Mouse (Mus musculus): Measurements from ENCODE around the gene Hamp2. TPM values are rescaled to one million over a fixed set of nuclear protein-coding genes. Genes with fewer than 3 reads are reported as not detected.
"Not testable (repeated sequence)": the region's sequence is repeated elsewhere in the genome, so short reads cannot be mapped to it uniquely, and the experiment has no call there.

The Hamp2 gene
- not detected in 2 replicates for polyA plus RNA-seq (2011; ENCODE audit: insufficient read depth, insufficient read length, low read depth, missing spikeins)

- H3K4me1 ChIP-seq (ENCODE audit: control insufficient read depth, insufficient read depth, low read length); H3K36me3 ChIP-seq (ENCODE audit: control insufficient read depth, insufficient read depth, low read length, poor library complexity, severe bottlenecking); H3K27ac ChIP-seq (ENCODE audit: insufficient read depth, low read length); H3K27me3 ChIP-seq (ENCODE audit: control insufficient read depth, insufficient read depth, low read length, poor library complexity, severe bottlenecking); H3K9me3 ChIP-seq (replicated peaks; ENCODE audit: control insufficient read depth, insufficient read depth, low read length, poor library complexity, severe bottlenecking); H3K9ac ChIP-seq (ENCODE audit: low read depth, poor library complexity, severe bottlenecking); H3K4me3 ChIP-seq (ENCODE audit: low read depth, low read length): not testable (repeated sequence)
Observed at GRCm38 (mm10) chr7:30924581-30924980, at the start of gene Hamp2. Gene Hamp2, minus strand, starts transcription at chr7:30924681.

GRCm38 (mm10) chr7:30973501-30974289 lies 49.2 kb upstream of the Hamp2 start, which contains the start of gene Fam187b:
Gene Fam187b, plus strand, starts transcription at chr7:30973790.
- Histone ChIP-seq H3K9ac (ENCODE audit: low read depth, poor library complexity, severe bottlenecking) (peak within 1 kb of the TSS; percentile 70), H3K9me3 (replicated peaks; ENCODE audit: control insufficient read depth, insufficient read depth, low read length, poor library complexity, severe bottlenecking) (no peaks in the 10 kb centered on the region), H3K36me3 (ENCODE audit: control insufficient read depth, insufficient read depth, low read length, poor library complexity, severe bottlenecking) (no peaks in the 10 kb centered on the region; the same call in 1 of the 2 replicates), H3K27ac (ENCODE audit: insufficient read depth, low read length) (peak within 1 kb of the TSS; percentile 62), H3K4me1 (ENCODE audit: control insufficient read depth, insufficient read depth, low read length) (no peaks in the 10 kb centered on the region), H3K27me3 (ENCODE audit: control insufficient read depth, insufficient read depth, low read length, poor library complexity, severe bottlenecking) (no peaks in the 10 kb centered on the region), H3K4me3 (ENCODE audit: low read depth, low read length) (peak within 1 kb of the TSS; percentile 92)
- no peak for TF ChIP-seq POLR2A (IDR thresholded peaks at IDR 0.05; ENCODE audit: insufficient read depth, low read length)
- peak; percentile 88 for TF ChIP-seq CTCF (IDR thresholded peaks at IDR 0.05; ENCODE audit: low read depth, low read length)
- TF ChIP-seq EP300 (IDR thresholded peaks at IDR 0.05; ENCODE audit: insufficient read depth, low read depth, low read length): peak; percentile 31; the same call in 1 of the 2 replicates

- Histone ChIP-seq H3K36me3 (ENCODE audit: control insufficient read depth, insufficient read depth, low read length, poor library complexity, severe bottlenecking) (no peaks in the 10 kb centered on the region; the same call in 1 of the 2 replicates), H3K27ac (ENCODE audit: insufficient read depth, low read length) (peak within 1 kb of the TSS; percentile 62), H3K27me3 (ENCODE audit: control insufficient read depth, insufficient read depth, low read length, poor library complexity, severe bottlenecking) (no peaks in the 10 kb centered on the region), H3K4me3 (ENCODE audit: low read depth, low read length) (peak within 1 kb of the TSS; percentile 92), H3K4me1 (ENCODE audit: control insufficient read depth, insufficient read depth, low read length) (no peaks in the 10 kb centered on the region), H3K9me3 (replicated peaks; ENCODE audit: control insufficient read depth, insufficient read depth, low read length, poor library complexity, severe bottlenecking) (no peaks in the 10 kb centered on the region), H3K9ac (ENCODE audit: low read depth, poor library complexity, severe bottlenecking) (peak within 1 kb of the TSS; percentile 70)
- TF ChIP-seq POLR2A (IDR thresholded peaks at IDR 0.05; ENCODE audit: insufficient read depth, low read length) (peak; percentile 20), EP300 (IDR thresholded peaks at IDR 0.05; ENCODE audit: insufficient read depth, low read depth, low read length) (no peak), CTCF (IDR thresholded peaks at IDR 0.05; ENCODE audit: low read depth, low read length) (no peak)
Observed at GRCm38 (mm10) chr7:30973251-30973500, 48.7 kb upstream of the Hamp2 start, which contains the start of gene Lsr. Gene Lsr, minus strand, starts transcription at chr7:30973464.

GRCm38 (mm10) chr7:30972426-30973250 lies 48.2 kb upstream of the Hamp2 start:
- peak overlapping the region; percentile 80 for H3K4me3 ChIP-seq (ENCODE audit: low read depth, low read length)
- H3K9ac ChIP-seq (ENCODE audit: low read depth, poor library complexity, severe bottlenecking): peak overlapping the region; percentile 70
- H3K27me3 ChIP-seq (ENCODE audit: control insufficient read depth, insufficient read depth, low read length, poor library complexity, severe bottlenecking): no peaks in the 10 kb centered on the region
- H3K36me3 ChIP-seq (ENCODE audit: control insufficient read depth, insufficient read depth, low read length, poor library complexity, severe bottlenecking): no peaks in the 10 kb centered on the region; the same call in 1 of the 2 replicates
- no peaks in the 10 kb centered on the region for H3K9me3 ChIP-seq (replicated peaks; ENCODE audit: control insufficient read depth, insufficient read depth, low read length, poor library complexity, severe bottlenecking)
- H3K27ac ChIP-seq (ENCODE audit: insufficient read depth, low read length): no peak overlapping the region
- TF ChIP-seq EP300 (IDR thresholded peaks at IDR 0.05; ENCODE audit: insufficient read depth, low read depth, low read length): no peak
- no peak for TF ChIP-seq CTCF (IDR thresholded peaks at IDR 0.05; ENCODE audit: low read depth, low read length)
- TF ChIP-seq POLR2A (IDR thresholded peaks at IDR 0.05; ENCODE audit: insufficient read depth, low read length): no peak
- no peaks in the 10 kb centered on the region for H3K4me1 ChIP-seq (ENCODE audit: control insufficient read depth, insufficient read depth, low read length)

GRCm38 (mm10) chr7:30971901-30972300 lies 47.4 kb upstream of the Hamp2 start:
- no peaks in the 10 kb centered on the region for H3K27me3 ChIP-seq (ENCODE audit: control insufficient read depth, insufficient read depth, low read length, poor library complexity, severe bottlenecking)
- no peak overlapping the region for H3K4me3 ChIP-seq (ENCODE audit: low read depth, low read length)
- H3K9me3 ChIP-seq (replicated peaks; ENCODE audit: control insufficient read depth, insufficient read depth, low read length, poor library complexity, severe bottlenecking): no peaks in the 10 kb centered on the region
- no peak overlapping the region for H3K9ac ChIP-seq (ENCODE audit: low read depth, poor library complexity, severe bottlenecking)
- no peak for TF ChIP-seq EP300 (IDR thresholded peaks at IDR 0.05; ENCODE audit: insufficient read depth, low read depth, low read length)
- TF ChIP-seq POLR2A (IDR thresholded peaks at IDR 0.05; ENCODE audit: insufficient read depth, low read length): no peak
- TF ChIP-seq CTCF (IDR thresholded peaks at IDR 0.05; ENCODE audit: low read depth, low read length): no peak
- no peak overlapping the region for H3K27ac ChIP-seq (ENCODE audit: insufficient read depth, low read length)
- no peaks in the 10 kb centered on the region; the same call in 1 of the 2 replicates for H3K36me3 ChIP-seq (ENCODE audit: control insufficient read depth, insufficient read depth, low read length, poor library complexity, severe bottlenecking)
- no peaks in the 10 kb centered on the region for H3K4me1 ChIP-seq (ENCODE audit: control insufficient read depth, insufficient read depth, low read length)

GRCm38 (mm10) chr7:30969174-30969573 lies 44.7 kb upstream of the Hamp2 start:
- no peaks in the 10 kb centered on the region for H3K9me3 ChIP-seq (replicated peaks; ENCODE audit: control insufficient read depth, insufficient read depth, low read length, poor library complexity, severe bottlenecking)
- peaks cover 3% of the 10 kb centered on the region for H3K4me1 ChIP-seq (ENCODE audit: control insufficient read depth, insufficient read depth, low read length)
- H3K27ac ChIP-seq (ENCODE audit: insufficient read depth, low read length): no peak overlapping the region
- H3K36me3 ChIP-seq (ENCODE audit: control insufficient read depth, insufficient read depth, low read length, poor library complexity, severe bottlenecking): no peaks in the 10 kb centered on the region; the same call in 1 of the 2 replicates
- H3K4me3 ChIP-seq (ENCODE audit: low read depth, low read length): no peak overlapping the region
- H3K9ac ChIP-seq (ENCODE audit: low read depth, poor library complexity, severe bottlenecking): no peak overlapping the region
- TF ChIP-seq CTCF (IDR thresholded peaks at IDR 0.05; ENCODE audit: low read depth, low read length) (no peak), POLR2A (IDR thresholded peaks at IDR 0.05; ENCODE audit: insufficient read depth, low read length) (no peak), EP300 (IDR thresholded peaks at IDR 0.05; ENCODE audit: insufficient read depth, low read depth, low read length) (no peak)
- H3K27me3 ChIP-seq (ENCODE audit: control insufficient read depth, insufficient read depth, low read length, poor library complexity, severe bottlenecking): no peaks in the 10 kb centered on the region

Measured in ES-Bruce4 (cell line).